25 mouse cellular contexts compared by ENCODE assay signal in genomic region chr5:28033281-28033680, GRCm38 (mm10). TPM values are rescaled to one million over a fixed set of nuclear protein-coding genes. Genes with fewer than 3 reads are reported as not detected.
DNase-seq lines count a peak whose midpoint lies in the region; ATAC-seq and TF ChIP-seq lines count a peak whose summit lies in the region.
"Had no signal": no experiment of that assay in that cellular context is flagged by ENCODE, and none has a peak within 500 bp of the region (broad histone marks: within the 10 kb centered on the region; RNA-seq: fewer than 3 reads in every experiment).

No protein-coding gene starts in this region.

- H3K27ac ChIP-seq in embryonic facial prominence, embryonic 13.5 days = no peak overlapping the region
- no peak overlapping the region for H3K27ac ChIP-seq in embryonic facial prominence, embryonic 10.5 days (replicated peaks)
- peak overlapping the region; percentile 89 for H3K27ac ChIP-seq in liver, adult 2 months (replicated peaks; ENCODE audit: insufficient read depth, low read depth, low read length)
- H3K27ac ChIP-seq in liver, embryonic 12.5 days = no peak overlapping the region
- H3K27ac ChIP-seq: embryonic facial prominence, embryonic 15.5 days; forebrain, embryonic 12.5 days; forebrain, embryonic 15.5 days; hindbrain, embryonic 10.5 days; hindbrain, embryonic 13.5 days; intestine, embryonic 15.5 days had no signal

- ATAC-seq in embryonic facial prominence, embryonic 13.5 days (ENCODE audit: insufficient number of reproducible peaks, insufficient read depth, low FRiP score, low TSS enrichment, low read depth) = no peak
- ATAC-seq in liver, embryonic 12.5 days = no peak
- ATAC-seq: CD4-positive, CD25-positive, alpha-beta regulatory T cell, adult 4 months; forebrain, embryonic 15.5 days; hindbrain, embryonic 16.5 days; intestine, embryonic 15.5 days had no signal

- no peaks in the 10 kb centered on the region for H3K27me3 ChIP-seq in embryonic facial prominence, embryonic 13.5 days
- H3K27me3 ChIP-seq in embryonic facial prominence, embryonic 10.5 days (replicated peaks; ENCODE audit: low read depth, poor library complexity, severe bottlenecking) = no peaks in the 10 kb centered on the region
- H3K27me3 ChIP-seq in liver, adult 2 months (ENCODE audit: control insufficient read depth, insufficient read depth, low read length) = no peaks in the 10 kb centered on the region
- H3K27me3 ChIP-seq in liver, embryonic 12.5 days (replicated peaks) = no peaks in the 10 kb centered on the region; the same call in 1 of the 2 replicates
- H3K27me3 ChIP-seq: embryonic facial prominence, embryonic 15.5 days; forebrain, embryonic 12.5 days; forebrain, embryonic 15.5 days; hindbrain, embryonic 13.5 days; intestine, embryonic 15.5 days had no signal

- no peak for DNase-seq in embryonic facial prominence, embryonic 10.5 days (ENCODE audit: low spot score)
- DNase-seq in heart, adult 11 months = peak; percentile 90
- no peak for DNase-seq in heart, postnatal 25 days (ENCODE audit: low spot score)
- DNase-seq in liver, adult 2 months (ENCODE audit: extremely low read depth, low read depth, low spot score) = peak; percentile 60
- DNase-seq in left cerebral cortex, adult 9 months (ENCODE audit: low spot score in 2 of 2) = no peak
- DNase-seq: adrenal gland, postnatal 14 days; cerebellum, adult 11-12 months; cerebellum, adult 8-10 months; cerebellum, postnatal 10 days; cerebellum, postnatal 36 days; embryo, embryonic 11 days; gastrocnemius, postnatal 25 days; heart, postnatal 36 days; kidney, adult 11 months; kidney, adult 8-10 months had no signal

- no peak overlapping the region for H3K4me3 ChIP-seq in embryonic facial prominence, embryonic 13.5 days
- H3K4me3 ChIP-seq in embryonic facial prominence, embryonic 10.5 days = no peak overlapping the region
- H3K4me3 ChIP-seq in liver, adult 2 months (ENCODE audit: insufficient read depth, low read depth, low read length) = peak overlapping the region; percentile 79
- H3K4me3 ChIP-seq in liver, embryonic 12.5 days = no peak overlapping the region
- H3K4me3 ChIP-seq: embryonic facial prominence, embryonic 15.5 days; forebrain, embryonic 12.5 days; forebrain, embryonic 15.5 days; hindbrain, embryonic 10.5 days; hindbrain, embryonic 13.5 days; intestine, embryonic 15.5 days had no signal

- H3K79me2 ChIP-seq in liver, adult 2 months (ENCODE audit: control insufficient read depth, insufficient read depth, low read length) = peaks cover 20% of the 10 kb centered on the region

- intact Hi-C loops in heart, postnatal 25 days (cut with DNase I) = no loop called here

- 0 out of 2 replicates have a peak overlapping the region, but pooled peaks have one; percentile 11 for H3K9ac ChIP-seq in embryonic facial prominence, embryonic 13.5 days
- peak overlapping the region; percentile 94 for H3K9ac ChIP-seq in liver, adult 2 months (ENCODE audit: low read depth, low read length)
- H3K9ac ChIP-seq in liver, embryonic 12.5 days = no peak overlapping the region
- H3K9ac ChIP-seq: embryonic facial prominence, embryonic 15.5 days; forebrain, embryonic 12.5 days; forebrain, embryonic 15.5 days; hindbrain, embryonic 13.5 days; intestine, embryonic 15.5 days had no signal

- H3K4me2 ChIP-seq in embryonic facial prominence, embryonic 13.5 days = no peak overlapping the region
- no peak overlapping the region for H3K4me2 ChIP-seq in liver, embryonic 12.5 days
- H3K4me2 ChIP-seq: embryonic facial prominence, embryonic 15.5 days; forebrain, embryonic 12.5 days; forebrain, embryonic 15.5 days; hindbrain, embryonic 13.5 days; intestine, embryonic 15.5 days had no signal

- peaks cover 14% of the 10 kb centered on the region for H3K4me1 ChIP-seq in embryonic facial prominence, embryonic 13.5 days
- H3K4me1 ChIP-seq in embryonic facial prominence, embryonic 10.5 days = peaks cover 16% of the 10 kb centered on the region
- H3K4me1 ChIP-seq in liver, adult 2 months (ENCODE audit: control insufficient read depth, insufficient read depth, low read length) = peaks cover 29% of the 10 kb centered on the region
- H3K4me1 ChIP-seq in liver, embryonic 12.5 days = peaks cover 4% of the 10 kb centered on the region
- H3K4me1 ChIP-seq: forebrain, embryonic 12.5 days had no signal

- no peaks in the 10 kb centered on the region for H3K36me3 ChIP-seq in embryonic facial prominence, embryonic 13.5 days
- H3K36me3 ChIP-seq in embryonic facial prominence, embryonic 10.5 days (replicated peaks) = no peaks in the 10 kb centered on the region
- peaks cover 4% of the 10 kb centered on the region for H3K36me3 ChIP-seq in liver, adult 2 months (ENCODE audit: control insufficient read depth, insufficient read depth, low read length)
- H3K36me3 ChIP-seq in liver, embryonic 12.5 days = no peaks in the 10 kb centered on the region
- H3K36me3 ChIP-seq: embryonic facial prominence, embryonic 15.5 days; forebrain, embryonic 12.5 days; forebrain, embryonic 15.5 days; hindbrain, embryonic 10.5 days; hindbrain, embryonic 13.5 days; intestine, embryonic 15.5 days had no signal

- no peaks in the 10 kb centered on the region for H3K9me3 ChIP-seq in embryonic facial prominence, embryonic 13.5 days
- H3K9me3 ChIP-seq in embryonic facial prominence, embryonic 10.5 days = no peaks in the 10 kb centered on the region
- no peaks in the 10 kb centered on the region for H3K9me3 ChIP-seq in liver, embryonic 12.5 days (replicated peaks)
- H3K9me3 ChIP-seq: embryonic facial prominence, embryonic 15.5 days; forebrain, embryonic 12.5 days; forebrain, embryonic 15.5 days; hindbrain, embryonic 10.5 days; hindbrain, embryonic 13.5 days; intestine, embryonic 15.5 days had no signal

- no peak for TF ChIP-seq CTCF in liver, adult 2 months (IDR thresholded peaks at IDR 0.05; ENCODE audit: low read depth, low read length)

- WGBS in embryonic facial prominence, embryonic 13.5 days = 83% methylated on average over 5 of the region's 5 CpGs
- 84% methylated on average over 5 of the region's 5 CpGs for WGBS in embryonic facial prominence, embryonic 10.5 days
- 58% methylated on average over 5 of the region's 5 CpGs for WGBS in liver, adult 2 months
- WGBS in liver, embryonic 12.5 days (ENCODE audit: insufficient replicate concordance) = 60% methylated on average over 5 of the region's 5 CpGs

- no peak for TF ChIP-seq POLR2A in liver, adult 2 months (IDR thresholded peaks at IDR 0.05; ENCODE audit: extremely low read depth, insufficient read depth, low read length)

RNA-seq across cellular contexts. Expression of gene Insig1, which starts 37.9 kb away (rescaled TPM):
- polyA plus RNA-seq in embryonic facial prominence, embryonic 13.5 days (2015; fragmentation: Nextera tagmentation; extraction: Ambion mirVana) = 45.2 and 45.9 TPM in 2 replicates
- polyA plus RNA-seq in embryonic facial prominence, embryonic 10.5 days (2016; fragmentation: Nextera tagmentation; extraction: Ambion mirVana) = 88.0 and 88.2 TPM in 2 replicates
- 10 to 100 TPM; 13.8 to 15.0 TPM for total RNA-seq in heart, postnatal 25 days (2021)
- 566 and 594 TPM in 2 replicates for total RNA-seq in liver, adult 2 months (2014; rRNA removed)
- polyA plus RNA-seq in liver, adult 2 months (2012; rRNA removed) = 465 and 525 TPM in 2 replicates
- 51.5 and 58.2 TPM in 2 replicates for polyA plus RNA-seq in liver, embryonic 12.5 days (2016; fragmentation: Nextera tagmentation; extraction: Ambion mirVana)

Comparison
In these comparisons a context has a peak if more than half of its experiments do, and no peak if none do; other contexts are left out.
1. DNase-seq: peak in heart, adult 11 months (single experiment) and liver, adult 2 months (single experiment); none in embryonic facial prominence, embryonic 10.5 days (single experiment), heart, postnatal 25 days (single experiment) and left cerebral cortex, adult 9 months (0 of 2).